Mouse (Mus musculus): Measurements from ENCODE around the gene Akr1c6.

- TF ChIP-seq POLR2A (IDR thresholded peaks at IDR 0.05; ENCODE audit: borderline replicate concordance, control insufficient read depth, low read depth, low read length) = no peak
- TF ChIP-seq CTCF (IDR thresholded peaks at IDR 0.05; ENCODE audit: control insufficient read depth, insufficient read depth, low read length) = no peak
Observed at GRCm38 (mm10) chr13:4467896-4468295, 33.8 kb downstream of the Akr1c6 start.
